ENCODE assay signal across 23 mouse cellular contexts in genomic region chr4:115071668-115072067, GRCm38 (mm10). TPM values are rescaled to one million over a fixed set of nuclear protein-coding genes. Genes with fewer than 3 reads are reported as not detected.
A peak's percentile ranks its signal among the peaks of the same experiment; 100 is the strongest.
DNase-seq lines count a peak whose midpoint lies in the region; ATAC-seq and TF ChIP-seq lines count a peak whose summit lies in the region.
"Had no signal": no experiment of that assay in that cellular context is flagged by ENCODE, and none has a peak within 500 bp of the region (broad histone marks: within the 10 kb centered on the region; RNA-seq: fewer than 3 reads in every experiment).

No protein-coding gene starts in this region.

- intact Hi-C loops in heart, postnatal 10 days (cut with DNase I) = no loop called here

- peaks cover 13% of the 10 kb centered on the region; the same call in 1 of the 2 replicates for H3K36me3 ChIP-seq in heart, embryonic 12.5 days
- no peaks in the 10 kb centered on the region for H3K36me3 ChIP-seq in lung, embryonic 16.5 days (ENCODE audit: control insufficient read depth, insufficient read depth, low read length)
- peaks cover 52% of the 10 kb centered on the region for H3K36me3 ChIP-seq in liver, embryonic 14.5 days (replicated peaks; ENCODE audit: control insufficient read depth, insufficient read depth, low read depth)
- 0 out of 2 replicates have a peak, but pooled peaks cover 9% of the 10 kb centered on the region for H3K36me3 ChIP-seq in midbrain, embryonic 14.5 days (ENCODE audit: control insufficient read depth, insufficient read depth, low read length)
- H3K36me3 ChIP-seq: midbrain, embryonic 12.5 days had no signal

- no peak for DNase-seq in heart, postnatal 10 days
- no peak for DNase-seq in lung, adult 2 months
- no peak for DNase-seq in liver, embryonic 14.5 days (ENCODE audit: low read depth in 3 of 3, low spot score in 3 of 3)
- DNase-seq in cerebellum, adult 9-11 months = no peak
- no peak for DNase-seq in midbrain, embryonic 14.5 days
- DNase-seq: adrenal gland, postnatal 14 days; B cell, adult 2 months; cerebellum, adult 11-12 months; heart, adult 11 months; heart, postnatal 36 days; kidney, adult 9 months; layer of hippocampus, postnatal 36 days; lung, postnatal 14 days; retina, postnatal 1 day; thymus, postnatal 36 days had no signal

- H3K27ac ChIP-seq in heart, embryonic 12.5 days (ENCODE audit: poor library complexity, severe bottlenecking) = no peak overlapping the region
- H3K27ac ChIP-seq in lung, embryonic 16.5 days (ENCODE audit: low read length) = no peak overlapping the region
- H3K27ac ChIP-seq in liver, embryonic 14.5 days = peak overlapping the region; percentile 5; the same call in 1 of the 2 replicates
- H3K27ac ChIP-seq in midbrain, embryonic 14.5 days (replicated peaks; ENCODE audit: low read depth, low read length) = no peak overlapping the region
- H3K27ac ChIP-seq: midbrain, embryonic 12.5 days had no signal

- peak; percentile 36; the same call in 1 of the 2 replicates for ATAC-seq in heart, embryonic 12.5 days (ENCODE audit: insufficient number of reproducible peaks, low FRiP score)
- peak; percentile 61; the same call in 1 of the 2 replicates for ATAC-seq in lung, embryonic 16.5 days (ENCODE audit: low read depth)
- peak; percentile 27 for ATAC-seq in liver, embryonic 14.5 days (ENCODE audit: insufficient read depth)
- no peak for ATAC-seq in midbrain, embryonic 14.5 days (ENCODE audit: low FRiP score, low TSS enrichment)
- ATAC-seq: activated CD4-positive, CD25-positive, alpha-beta regulatory T cell, adult 4 months; forebrain, embryonic 16.5 days; hindbrain, embryonic 16.5 days had no signal

- no peak overlapping the region for H3K4me2 ChIP-seq in heart, embryonic 12.5 days
- H3K4me2 ChIP-seq in lung, embryonic 16.5 days (ENCODE audit: low read depth, low read length) = no peak overlapping the region
- no peak overlapping the region for H3K4me2 ChIP-seq in liver, embryonic 14.5 days (ENCODE audit: low read depth)
- no peak overlapping the region for H3K4me2 ChIP-seq in midbrain, embryonic 14.5 days (ENCODE audit: low read length)
- H3K4me2 ChIP-seq: midbrain, embryonic 12.5 days had no signal

- no peak overlapping the region for H3K9ac ChIP-seq in heart, embryonic 12.5 days
- no peak overlapping the region for H3K9ac ChIP-seq in lung, embryonic 16.5 days (ENCODE audit: low read length)
- H3K9ac ChIP-seq in liver, embryonic 14.5 days (replicated peaks) = no peak overlapping the region
- H3K9ac ChIP-seq in midbrain, embryonic 14.5 days (replicated peaks; ENCODE audit: low read length) = no peak overlapping the region
- H3K9ac ChIP-seq: midbrain, embryonic 12.5 days had no signal

- TF ChIP-seq EP300 in liver, embryonic 14.5 days (IDR thresholded peaks at IDR 0.05; ENCODE audit: low read depth) = no peak

- H3K4me1 ChIP-seq in heart, embryonic 12.5 days (replicated peaks) = peaks cover 12% of the 10 kb centered on the region
- no peaks in the 10 kb centered on the region; the same call in 1 of the 2 replicates for H3K4me1 ChIP-seq in lung, embryonic 16.5 days (replicated peaks; ENCODE audit: control insufficient read depth, insufficient read depth, low read length)
- H3K4me1 ChIP-seq in lung, adult 2 months (ENCODE audit: control insufficient read depth, insufficient read depth, low read length) = peaks cover 7% of the 10 kb centered on the region; the same call in 1 of the 2 replicates
- peaks cover 3 to 23% of the 10 kb centered on the region in 2 experiments; a peak in 3 of 4 replicates for H3K4me1 ChIP-seq in liver, embryonic 14.5 days (replicated peaks; ENCODE audit: control insufficient read depth in 2 of 2, insufficient read depth in 2 of 2, low read length in 1 of 2)
- no peaks in the 10 kb centered on the region for H3K4me1 ChIP-seq in midbrain, embryonic 14.5 days (ENCODE audit: control insufficient read depth, insufficient read depth, low read length)
- H3K4me1 ChIP-seq: midbrain, embryonic 12.5 days had no signal

- peaks cover 46% of the 10 kb centered on the region for H3K27me3 ChIP-seq in heart, embryonic 12.5 days (replicated peaks)
- H3K27me3 ChIP-seq in lung, embryonic 16.5 days (ENCODE audit: control insufficient read depth, insufficient read depth, low read depth, low read length) = no peaks in the 10 kb centered on the region
- H3K27me3 ChIP-seq in liver, embryonic 14.5 days (ENCODE audit: control insufficient read depth, insufficient read depth, low read length) = no peaks in the 10 kb centered on the region
- H3K27me3 ChIP-seq in midbrain, embryonic 14.5 days (ENCODE audit: control insufficient read depth, insufficient read depth, low read length) = no peaks in the 10 kb centered on the region

- no peak overlapping the region for H3K4me3 ChIP-seq in heart, embryonic 12.5 days
- no peak overlapping the region for H3K4me3 ChIP-seq in lung, embryonic 16.5 days (ENCODE audit: low read length)
- H3K4me3 ChIP-seq in lung, adult 2 months (replicated peaks; ENCODE audit: extremely low read depth, low read depth, low read length) = no peak overlapping the region
- H3K4me3 ChIP-seq in liver, embryonic 14.5 days (ENCODE audit: insufficient read depth in 1 of 2, low read depth in 2 of 2, low read length in 2 of 2) = no peak overlapping the region
- H3K4me3 ChIP-seq in midbrain, embryonic 14.5 days (replicated peaks; ENCODE audit: low read depth, low read length) = no peak overlapping the region
- H3K4me3 ChIP-seq: erythroblast, embryonic 14.5 days; midbrain, embryonic 12.5 days; myocyte had no signal

- no peaks in the 10 kb centered on the region for H3K9me3 ChIP-seq in heart, embryonic 12.5 days (replicated peaks)
- no peaks in the 10 kb centered on the region for H3K9me3 ChIP-seq in lung, embryonic 16.5 days (ENCODE audit: control insufficient read depth, low read length)
- H3K9me3 ChIP-seq in liver, embryonic 14.5 days (ENCODE audit: control insufficient read depth, low read length) = no peaks in the 10 kb centered on the region
- H3K9me3 ChIP-seq in midbrain, embryonic 14.5 days (ENCODE audit: control insufficient read depth, low read length) = no peaks in the 10 kb centered on the region
- H3K9me3 ChIP-seq: midbrain, embryonic 12.5 days had no signal

- no peak for TF ChIP-seq POLR2A in lung, adult 2 months (IDR thresholded peaks at IDR 0.05; ENCODE audit: borderline replicate concordance, extremely low read depth, low read depth, low read length)

- TF ChIP-seq CTCF in lung, adult 2 months (IDR thresholded peaks at IDR 0.05; ENCODE audit: insufficient read depth, low read length) = no peak
- peak; percentile 29; the same call in 1 of the 2 replicates for TF ChIP-seq CTCF in liver, embryonic 14.5 days (IDR thresholded peaks at IDR 0.05; ENCODE audit: low read depth)

- WGBS in heart, embryonic 12.5 days = 42% methylated on average over 1 of the region's 1 CpGs
- WGBS in lung, embryonic 16.5 days = 29% methylated on average over 1 of the region's 1 CpGs
- WGBS in lung, adult 2 months = 14% methylated on average over 1 of the region's 1 CpGs
- WGBS in liver, embryonic 14.5 days (ENCODE audit: insufficient replicate concordance) = 8% methylated on average over 1 of the region's 1 CpGs
- WGBS in midbrain, embryonic 14.5 days = 52% methylated on average over 1 of the region's 1 CpGs

RNA-seq across cellular contexts. Expression of gene Tal1, which starts 15.4 kb away (rescaled TPM):
- polyA plus RNA-seq in heart, embryonic 12.5 days (2016; fragmentation: Nextera tagmentation; extraction: Ambion mirVana) = 6.9 and 8.3 TPM in 2 replicates
- 1 to 10 TPM; 7.2 to 7.3 TPM for total RNA-seq in heart, postnatal 10 days (2021)
- 1.6 and 1.7 TPM in 2 replicates for polyA plus RNA-seq in lung, embryonic 16.5 days (2015; fragmentation: Nextera tagmentation; extraction: Ambion mirVana)
- 11.1 and 20.9 TPM in 2 replicates for polyA plus RNA-seq in lung, adult 2 months (2012; rRNA removed)
- 72.6 and 74.7 TPM in 2 replicates for polyA plus RNA-seq in liver, embryonic 14.5 days (2012; rRNA removed)
- 55.6 and 60.9 TPM in 2 replicates for polyA plus RNA-seq in liver, embryonic 14.5 days (2014; fragmentation: Nextera tagmentation; extraction: Ambion mirVana)
- 23.1 and 23.8 TPM in 2 replicates for polyA plus RNA-seq in midbrain, embryonic 14.5 days (2014; fragmentation: Nextera tagmentation; extraction: Ambion mirVana)
- polyA plus RNA-seq: activated CD4-positive, CD25-positive, alpha-beta regulatory T cell, adult 4 months; myocyte had no signal

RNA-seq across cellular contexts. Expression of gene Pdzk1ip1, which starts 16.8 kb away (rescaled TPM):
- 38.8 and 39.2 TPM in 2 replicates for polyA plus RNA-seq in heart, embryonic 12.5 days (2016; fragmentation: Nextera tagmentation; extraction: Ambion mirVana)
- total RNA-seq in heart, postnatal 10 days (2021) = 1 to 10 TPM in 1 of 2 experiments, under 1 TPM in 1; 0.74 to 1.5 TPM
- polyA plus RNA-seq in lung, embryonic 16.5 days (2015; fragmentation: Nextera tagmentation; extraction: Ambion mirVana) = 33.8 and 37.9 TPM in 2 replicates
- 126 and 171 TPM in 2 replicates for polyA plus RNA-seq in lung, adult 2 months (2012; rRNA removed)
- polyA plus RNA-seq in liver, embryonic 14.5 days (2012; rRNA removed) = 20.5 and 24.5 TPM in 2 replicates
- polyA plus RNA-seq in liver, embryonic 14.5 days (2014; fragmentation: Nextera tagmentation; extraction: Ambion mirVana) = 24.4 and 30.5 TPM in 2 replicates
- 2.0 and 4.5 TPM in 2 replicates for polyA plus RNA-seq in midbrain, embryonic 14.5 days (2014; fragmentation: Nextera tagmentation; extraction: Ambion mirVana)
- total RNA-seq: heart, postnatal 36 days had no signal
